ENCODE assay signal across 11 mouse cellular contexts in the genomic region with DNA sequence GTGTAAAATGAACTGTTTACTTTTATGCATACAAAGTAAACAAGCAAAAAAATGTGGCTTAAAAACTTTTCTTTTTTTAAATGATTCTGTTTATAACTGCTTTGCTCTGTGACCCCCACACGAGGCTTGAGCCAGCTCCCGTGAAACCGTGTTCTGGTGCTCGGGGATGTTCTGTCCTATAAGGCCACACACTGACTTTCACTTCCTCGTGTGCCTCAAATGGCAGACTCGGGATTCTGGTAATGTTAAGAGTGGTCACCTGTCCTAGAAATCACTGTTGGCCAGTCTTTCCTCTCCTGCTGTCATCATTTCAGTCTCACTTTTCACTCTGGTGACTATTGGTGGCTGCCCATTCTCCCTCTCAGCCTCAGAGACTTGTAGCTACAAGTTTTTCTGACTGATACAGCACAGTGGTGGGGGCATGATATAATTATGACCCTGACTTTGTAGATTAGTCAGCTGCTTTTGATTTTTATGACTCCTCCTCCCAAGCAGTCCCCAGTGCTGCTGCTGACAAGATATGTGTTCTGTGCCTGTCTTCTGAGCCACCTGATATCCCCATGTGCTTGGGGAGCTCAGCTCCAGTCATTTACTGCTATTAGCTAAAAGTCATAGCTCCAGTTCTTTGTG.
DNase-seq lines count a peak whose midpoint lies in the region; ATAC-seq and TF ChIP-seq lines count a peak whose summit lies in the region.
"Had no signal": no experiment of that assay in that cellular context is flagged by ENCODE, and none has a peak within 500 bp of the region (broad histone marks: within the 10 kb centered on the region; RNA-seq: fewer than 3 reads in every experiment).

No protein-coding gene starts in this region.

- peaks cover 16% of the 10 kb centered on the region for H3K36me3 ChIP-seq in heart, embryonic 14.5 days (ENCODE audit: control insufficient read depth, insufficient read depth, low read length)
- peaks cover 3% of the 10 kb centered on the region; the same call in 1 of the 2 replicates for H3K36me3 ChIP-seq in midbrain, embryonic 14.5 days (ENCODE audit: control insufficient read depth, insufficient read depth, low read length)
- H3K36me3 ChIP-seq in midbrain, postnatal 0 days (ENCODE audit: insufficient read depth, low read length) = 0 out of 2 replicates have a peak, but pooled peaks cover 4% of the 10 kb centered on the region
- H3K36me3 ChIP-seq in intestine, embryonic 15.5 days = 0 out of 2 replicates have a peak, but pooled peaks cover 4% of the 10 kb centered on the region
- H3K36me3 ChIP-seq in neural tube, embryonic 15.5 days = no peaks in the 10 kb centered on the region; the same call in 1 of the 2 replicates

- H3K9me3 ChIP-seq in heart, embryonic 14.5 days (ENCODE audit: control insufficient read depth, low read length) = no peaks in the 10 kb centered on the region
- H3K9me3 ChIP-seq in midbrain, embryonic 14.5 days (ENCODE audit: control insufficient read depth, low read length) = no peaks in the 10 kb centered on the region
- no peaks in the 10 kb centered on the region for H3K9me3 ChIP-seq in midbrain, postnatal 0 days (ENCODE audit: low read length)
- H3K9me3 ChIP-seq in intestine, embryonic 15.5 days = no peaks in the 10 kb centered on the region
- H3K9me3 ChIP-seq in neural tube, embryonic 15.5 days (replicated peaks) = no peaks in the 10 kb centered on the region
- H3K9me3 ChIP-seq: limb, embryonic 15.5 days had no signal

- no peaks in the 10 kb centered on the region for H3K27me3 ChIP-seq in heart, embryonic 14.5 days (ENCODE audit: control insufficient read depth, insufficient read depth, low read length)
- no peaks in the 10 kb centered on the region for H3K27me3 ChIP-seq in midbrain, embryonic 14.5 days (ENCODE audit: control insufficient read depth, insufficient read depth, low read length)
- no peaks in the 10 kb centered on the region for H3K27me3 ChIP-seq in midbrain, postnatal 0 days (ENCODE audit: insufficient read depth, low read length)
- no peaks in the 10 kb centered on the region for H3K27me3 ChIP-seq in intestine, embryonic 15.5 days (replicated peaks)
- no peaks in the 10 kb centered on the region for H3K27me3 ChIP-seq in neural tube, embryonic 15.5 days (replicated peaks)
- H3K27me3 ChIP-seq: limb, embryonic 15.5 days had no signal

- peaks cover 4 to 22% of the 10 kb centered on the region in 2 experiments for H3K4me1 ChIP-seq in heart, embryonic 14.5 days (ENCODE audit: control insufficient read depth in 2 of 2, insufficient read depth in 2 of 2, low read length in 2 of 2)
- peaks cover 11% of the 10 kb centered on the region for H3K4me1 ChIP-seq in midbrain, embryonic 14.5 days (ENCODE audit: control insufficient read depth, insufficient read depth, low read length)
- no peaks in the 10 kb centered on the region for H3K4me1 ChIP-seq in midbrain, postnatal 0 days (ENCODE audit: insufficient read depth, low read length)
- H3K4me1 ChIP-seq in intestine, embryonic 15.5 days (replicated peaks) = no peaks in the 10 kb centered on the region; the same call in 1 of the 2 replicates
- H3K4me1 ChIP-seq in neural tube, embryonic 15.5 days = peaks cover 28% of the 10 kb centered on the region
- H3K4me1 ChIP-seq: limb, embryonic 15.5 days had no signal

- ATAC-seq in heart, embryonic 14.5 days (ENCODE audit: insufficient number of reproducible peaks, insufficient read depth, low FRiP score, low read depth) = peak; percentile 54
- no peak for ATAC-seq in midbrain, embryonic 14.5 days (ENCODE audit: low FRiP score, low TSS enrichment)
- ATAC-seq in midbrain, postnatal 0 days (ENCODE audit: low FRiP score) = no peak
- ATAC-seq in intestine, embryonic 15.5 days = peak; percentile 34; the same call in 1 of the 2 replicates
- peak; percentile 43; the same call in 1 of the 2 replicates for ATAC-seq in neural tube, embryonic 15.5 days (ENCODE audit: low FRiP score)

- H3K4me3 ChIP-seq in heart, embryonic 14.5 days (ENCODE audit: control insufficient read depth in 1 of 2, insufficient read depth in 1 of 2, low read depth in 1 of 2, low read length in 2 of 2) = no peak overlapping the region
- H3K4me3 ChIP-seq in midbrain, embryonic 14.5 days (replicated peaks; ENCODE audit: low read depth, low read length) = no peak overlapping the region
- no peak overlapping the region for H3K4me3 ChIP-seq in midbrain, postnatal 0 days (ENCODE audit: low read depth, low read length)
- no peak overlapping the region for H3K4me3 ChIP-seq in intestine, embryonic 15.5 days (replicated peaks)
- no peak overlapping the region for H3K4me3 ChIP-seq in neural tube, embryonic 15.5 days (replicated peaks)
- H3K4me3 ChIP-seq: limb, embryonic 15.5 days had no signal

- 41% methylated on average over 6 of the region's 6 CpGs for WGBS in heart, embryonic 14.5 days
- WGBS in midbrain, embryonic 14.5 days = 67% methylated on average over 6 of the region's 6 CpGs
- 59% methylated on average over 6 of the region's 6 CpGs for WGBS in midbrain, postnatal 0 days
- WGBS in intestine, embryonic 15.5 days = 44% methylated on average over 6 of the region's 6 CpGs
- WGBS in neural tube, embryonic 15.5 days = 48% methylated on average over 6 of the region's 6 CpGs

- H3K9ac ChIP-seq in heart, embryonic 14.5 days (ENCODE audit: low read length) = no peak overlapping the region
- no peak overlapping the region for H3K9ac ChIP-seq in midbrain, embryonic 14.5 days (replicated peaks; ENCODE audit: low read length)
- H3K9ac ChIP-seq in midbrain, postnatal 0 days (replicated peaks; ENCODE audit: low read length, poor library complexity, severe bottlenecking) = no peak overlapping the region
- H3K9ac ChIP-seq in intestine, embryonic 15.5 days = no peak overlapping the region
- H3K9ac ChIP-seq in neural tube, embryonic 15.5 days (replicated peaks) = no peak overlapping the region
- H3K9ac ChIP-seq: limb, embryonic 15.5 days had no signal

- TF ChIP-seq CTCF in midbrain, postnatal 0 days (IDR thresholded peaks at IDR 0.05) = no peak

- no peak for DNase-seq in heart, postnatal 25 days (ENCODE audit: low spot score)
- DNase-seq in midbrain, embryonic 14.5 days = no peak
- DNase-seq in midbrain, postnatal 0 days (ENCODE audit: low spot score) = no peak
- no peak for DNase-seq in frontal cortex, postnatal 36 days (ENCODE audit: low spot score in 2 of 2)
- DNase-seq in layer of hippocampus, postnatal 36 days = no peak
- DNase-seq: adrenal gland, postnatal 10 days; kidney, adult 8-10 months had no signal

- H3K4me2 ChIP-seq in heart, embryonic 14.5 days (ENCODE audit: low read length) = no peak overlapping the region; the same call in 1 of the 2 replicates
- H3K4me2 ChIP-seq in midbrain, embryonic 14.5 days (ENCODE audit: low read length) = peak overlapping the region; percentile 45; the same call in 1 of the 2 replicates
- no peak overlapping the region for H3K4me2 ChIP-seq in midbrain, postnatal 0 days (ENCODE audit: low read depth, low read length, poor library complexity, severe bottlenecking)
- no peak overlapping the region for H3K4me2 ChIP-seq in intestine, embryonic 15.5 days (replicated peaks)
- no peak overlapping the region for H3K4me2 ChIP-seq in neural tube, embryonic 15.5 days
- H3K4me2 ChIP-seq: limb, embryonic 15.5 days had no signal

- peak overlapping the region; percentile 2 to 53; a peak in 1 of 4 replicates for H3K27ac ChIP-seq in heart, embryonic 14.5 days (replicated peaks in 1 of 2; ENCODE audit: control insufficient read depth in 1 of 2, insufficient read depth in 1 of 2, low read depth in 2 of 2, low read length in 2 of 2)
- no peak overlapping the region for H3K27ac ChIP-seq in midbrain, embryonic 14.5 days (replicated peaks; ENCODE audit: low read depth, low read length)
- H3K27ac ChIP-seq in midbrain, postnatal 0 days (ENCODE audit: low read depth, low read length) = no peak overlapping the region
- no peak overlapping the region for H3K27ac ChIP-seq in intestine, embryonic 15.5 days
- peak overlapping the region; percentile 82 for H3K27ac ChIP-seq in neural tube, embryonic 15.5 days (replicated peaks)
- H3K27ac ChIP-seq: limb, embryonic 15.5 days had no signal

- intact Hi-C loops in heart, postnatal 25 days (cut with DNase I) = no loop called here

Comparison
In these comparisons a context has a peak if more than half of its experiments do, and no peak if none do; other contexts are left out.
1. ATAC-seq: peak in heart, embryonic 14.5 days (single experiment), intestine, embryonic 15.5 days (single experiment) and neural tube, embryonic 15.5 days (single experiment); none in midbrain, embryonic 14.5 days (single experiment) and midbrain, postnatal 0 days (single experiment).
2. H3K27ac ChIP-seq: peak in heart, embryonic 14.5 days (2 of 2) and neural tube, embryonic 15.5 days (single experiment); none in midbrain, embryonic 14.5 days (single experiment), midbrain, postnatal 0 days (single experiment) and intestine, embryonic 15.5 days (single experiment).